Mouse (Mus musculus) erythroblast, adult 5-6 weeks (primary cell): ENCODE results near the gene Osbpl3. TPM values are rescaled to one million over a fixed set of nuclear protein-coding genes. Genes with fewer than 3 reads are reported as not detected.

Source experiments
- ATAC-seq: replicated peaks from 2 replicates; pipeline ENCODE4 v1.8.0; 2016; ENCODE audit warnings: moderate number of reproducible peaks, mild to moderate bottlenecking, moderate TSS enrichment, inconsistent platforms; ENCODE audit not compliant: poor library complexity, low FRiP score, severe bottlenecking
- total RNA-seq, 2 experiments: library from RNA; stranded (forward) in 1 of 2; stranded (reverse) in 1 of 2; fragments of 150-400 nt in 1 of 2; fragments of 200-764, 138-1000 nt in 1 of 2; gene quantifications; 2 replicates each; pipeline versions ENCODE4 v1.2.3 to v1.2.4; 2015 to 2017; ENCODE audit warnings: low replicate concordance in 2 of 2

The Osbpl3 gene
- total RNA-seq, 2 experiments from 2014 or later = 0.77 to 2.5 TPM

DNA sequence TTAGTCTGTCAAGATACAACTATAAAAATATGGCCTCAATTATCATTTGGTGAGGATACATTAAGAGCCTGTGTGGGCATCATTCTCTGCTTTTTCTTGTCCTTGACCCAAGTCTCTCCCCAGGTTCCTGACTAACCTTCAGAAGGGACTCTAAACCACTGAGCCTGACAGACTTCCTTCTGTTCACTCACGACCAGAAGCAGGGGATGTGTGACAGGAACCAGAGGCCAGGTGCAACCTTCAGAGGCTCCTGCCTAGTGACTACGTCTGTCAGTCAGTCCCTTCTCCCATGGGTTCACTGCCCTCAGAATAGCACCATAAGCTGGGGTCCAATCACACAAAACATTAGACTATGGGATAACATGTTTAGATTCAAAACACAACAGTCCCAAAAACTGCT, 208.6 kb downstream of the Osbpl3 start:
- ATAC-seq = no peak

DNA sequence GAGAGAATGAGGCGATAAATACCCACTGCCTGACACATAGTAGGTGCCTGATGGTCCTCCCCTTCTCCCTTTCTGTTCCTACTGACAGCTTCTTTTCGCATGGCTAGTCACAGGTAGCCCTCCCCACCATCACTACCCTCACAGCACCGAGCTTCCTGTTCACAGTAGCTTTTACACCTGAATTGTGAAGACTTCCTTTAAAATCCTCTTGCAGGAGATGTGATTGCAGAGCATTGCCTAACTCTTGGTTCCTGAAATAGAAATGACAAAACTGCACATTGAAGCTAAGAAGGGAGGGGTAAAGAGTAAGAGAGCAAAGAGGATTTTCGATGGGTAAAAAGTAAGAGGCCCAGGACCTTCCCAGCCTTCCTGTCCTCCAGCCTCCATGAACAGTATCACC, 211.0 kb downstream of the Osbpl3 start:
- ATAC-seq = no peak

DNA sequence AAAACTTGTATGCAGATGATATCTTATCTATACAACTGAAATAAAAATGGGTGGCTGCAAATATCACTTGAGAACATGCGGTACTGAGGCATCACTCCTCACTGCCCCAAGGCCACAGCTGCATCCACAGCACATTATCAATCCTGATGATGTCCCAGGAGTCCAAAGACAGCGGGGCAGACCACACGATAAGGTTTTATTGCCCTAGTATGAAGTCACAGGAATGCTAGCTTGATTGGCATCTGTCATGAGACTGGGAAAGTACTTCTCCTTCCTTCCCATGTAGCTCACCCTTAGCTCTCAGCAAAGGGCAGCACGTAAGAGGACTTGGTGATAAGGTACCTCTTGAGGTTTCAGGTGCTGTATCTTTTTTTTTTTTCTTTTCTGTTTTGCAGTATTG, 211.9 kb downstream of the Osbpl3 start:
- ATAC-seq = no peak

Other genes with a start within 250 kb of the Osbpl3 start
- gene Gsdme, start 192.3 kb downstream of the Osbpl3 start, total RNA-seq (2015; ENCODE audit: low replicate concordance) = 4.6 and 9.6 TPM in 2 replicates
- 2.4 and 9.2 TPM in 2 replicates for gene Gsdme, start 192.3 kb downstream of the Osbpl3 start, total RNA-seq (2017; ENCODE audit: low replicate concordance)
- 13.8 and 26.5 TPM in 2 replicates for gene Cycs, start 110.3 kb upstream of the Osbpl3 start, total RNA-seq (2015; ENCODE audit: low replicate concordance)
- gene Cycs, start 110.3 kb upstream of the Osbpl3 start, total RNA-seq (2017; ENCODE audit: low replicate concordance) = 14.5 and 20.2 TPM in 2 replicates
- 0.63 TPM in 1 of 2 replicates, not detected in the other for gene 4921507P07Rik, start 140.4 kb upstream of the Osbpl3 start, total RNA-seq (2015; ENCODE audit: low replicate concordance)
- not detected in 2 replicates for gene 4921507P07Rik, start 140.4 kb upstream of the Osbpl3 start, total RNA-seq (2017; ENCODE audit: low replicate concordance)
- not detected in 2 replicates for gene Npvf, start 198.2 kb upstream of the Osbpl3 start, total RNA-seq (2015; ENCODE audit: low replicate concordance)
- not detected in 2 replicates for gene Npvf, start 198.2 kb upstream of the Osbpl3 start, total RNA-seq (2017; ENCODE audit: low replicate concordance)